Mouse (Mus musculus): ENCODE measurements at regions not wholly inside any gene's neighbourhood (a gene's known extent, or its start where the extent isn't known, plus 50 kb on each side); places are given as distances from the start of the nearest gene placed in this dataset.
A peak's percentile ranks its signal among the peaks of the same experiment; 100 is the strongest.

DNA sequence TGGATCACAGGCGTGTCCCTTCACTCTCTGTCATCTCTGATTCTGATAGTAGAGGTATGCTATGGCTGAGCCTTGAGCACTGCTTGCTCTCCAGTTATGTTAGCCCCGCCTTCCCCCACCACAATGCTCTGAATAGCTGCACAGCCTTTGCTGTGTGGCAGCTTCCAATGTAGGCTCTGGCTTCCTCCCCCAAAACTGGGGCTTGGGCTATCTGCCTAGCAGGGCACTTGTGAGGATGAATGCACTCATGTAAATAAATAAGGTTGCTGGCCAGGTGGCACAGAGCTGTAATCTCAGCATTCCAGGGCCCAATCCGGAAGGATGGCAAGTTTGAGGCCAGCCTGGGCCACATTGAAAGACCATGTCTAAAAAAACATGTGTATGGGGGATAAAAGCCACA, 103.6 kb upstream of the Sdk1 start:
- DNase-seq (ENCODE audit: low spot score), result no peak

DNA sequence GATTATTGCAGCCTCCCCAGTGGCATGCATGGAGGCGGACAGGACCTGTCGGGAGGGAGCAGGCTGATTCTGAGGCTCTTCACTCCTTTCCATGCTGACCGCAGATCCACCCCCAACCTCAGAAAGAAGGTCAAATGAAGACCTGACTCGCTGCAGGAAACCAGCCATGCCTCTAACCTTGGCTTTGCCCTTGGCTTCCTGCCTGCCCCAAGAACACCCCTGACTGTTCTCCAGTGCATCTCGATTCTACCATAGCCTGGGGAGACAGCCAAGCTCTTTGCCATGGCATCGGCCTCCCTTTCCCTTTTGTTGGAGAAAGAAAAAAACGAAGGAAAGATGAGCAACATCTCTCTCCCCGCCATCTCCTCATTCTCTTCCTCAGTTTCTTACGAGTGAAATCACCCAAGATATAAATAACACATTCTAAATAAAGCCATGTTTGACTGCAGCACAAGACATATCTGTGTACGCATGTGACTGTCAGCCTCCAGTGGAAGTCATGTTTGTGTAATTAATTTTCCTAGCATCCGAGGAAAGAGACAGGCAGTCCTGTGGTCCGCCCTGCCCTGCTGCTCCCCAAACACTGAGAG, 102.4 kb upstream of the Sdk1 start:
- DNase-seq (ENCODE audit: low spot score), result peak; percentile 81

DNA sequence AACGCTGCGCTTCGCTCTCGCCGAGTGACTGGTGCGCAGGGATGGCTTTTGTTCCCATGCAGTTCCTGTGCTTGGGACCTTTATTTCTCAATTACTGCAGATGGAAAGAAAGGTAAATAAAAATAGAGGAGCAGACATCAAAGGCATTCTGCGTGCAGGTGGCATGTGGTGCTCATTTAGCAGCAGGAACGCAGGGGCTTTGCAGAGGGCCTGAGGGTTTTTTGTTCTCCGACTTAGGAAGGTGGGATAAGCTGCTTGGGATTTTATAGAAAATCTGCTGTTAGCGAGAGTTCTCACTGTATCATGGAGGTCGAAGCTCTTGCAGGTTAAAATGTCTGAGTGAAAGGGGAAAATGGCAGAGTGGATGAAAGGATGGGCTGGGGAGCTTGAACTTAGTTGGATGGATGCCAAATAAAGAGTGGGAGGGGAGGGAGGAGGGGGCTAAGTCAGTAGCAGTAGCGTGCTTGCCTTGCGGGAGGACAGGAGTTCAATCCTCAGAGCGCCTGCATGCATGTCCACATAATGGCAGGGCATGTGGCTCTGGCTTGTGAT, 101.9 kb upstream of the Sdk1 start:
- DNase-seq (ENCODE audit: low spot score), result no peak

DNA sequence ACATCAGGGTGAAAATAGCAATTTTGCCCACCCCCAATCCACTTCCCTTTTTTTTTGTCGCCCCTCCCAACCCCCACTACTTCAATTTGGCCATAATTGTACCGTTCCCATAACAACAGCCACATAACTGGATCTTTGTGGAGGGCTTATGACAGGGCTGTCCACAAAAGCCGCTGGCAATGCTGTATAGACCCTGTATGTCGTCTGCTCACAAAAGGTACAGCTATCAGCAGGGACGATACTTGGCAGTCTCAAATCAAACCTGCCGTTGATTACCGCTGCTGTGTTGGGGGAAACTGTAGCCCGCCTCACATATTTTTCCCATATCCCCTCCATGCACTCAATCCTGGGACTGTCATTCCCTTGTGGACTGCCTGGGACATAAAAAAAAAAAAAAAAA, 80.9 kb upstream of the Sdk1 start:
- no peak for DNase-seq (ENCODE audit: low spot score)

DNA sequence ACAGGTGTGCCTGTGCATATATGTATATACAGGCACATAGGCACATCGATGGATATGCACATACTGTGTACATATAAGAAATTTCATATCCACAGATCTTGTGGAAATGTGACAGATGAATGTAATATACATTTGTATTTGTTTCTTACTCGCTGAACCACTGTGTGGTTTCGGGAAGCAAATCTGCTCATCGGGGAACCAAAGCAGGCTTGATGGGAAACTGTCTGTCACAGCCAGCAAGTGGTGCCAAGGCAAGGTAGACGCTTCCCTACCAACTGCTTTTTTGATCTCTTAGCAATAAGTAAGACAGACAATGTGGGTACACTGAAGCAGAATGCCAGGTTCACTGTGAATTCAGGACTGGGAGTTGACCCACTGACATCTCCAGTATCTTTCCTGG, 80.3 kb upstream of the Sdk1 start:
- no peak for DNase-seq (ENCODE audit: low spot score)

DNA sequence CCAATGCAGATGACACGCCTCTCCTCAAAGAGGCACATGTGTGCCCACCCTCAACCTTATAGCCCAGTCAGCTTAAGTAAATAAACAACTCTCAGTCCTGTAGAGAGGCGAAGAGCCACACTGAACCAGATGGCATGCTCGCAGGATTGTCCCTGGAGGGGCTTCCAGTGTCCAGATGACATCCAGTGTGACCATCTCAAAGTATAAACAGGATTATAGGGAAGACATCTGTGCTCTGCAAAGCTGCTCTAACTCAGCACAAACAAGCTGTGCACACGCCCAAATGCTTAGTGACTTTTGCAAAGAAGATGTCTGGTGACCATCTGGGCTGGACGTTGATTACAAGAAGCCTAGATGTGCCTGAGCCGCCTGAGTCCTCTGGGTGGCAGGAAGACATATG, 58.8 kb upstream of the Sdk1 start:
- no peak for DNase-seq (ENCODE audit: low spot score)

DNA sequence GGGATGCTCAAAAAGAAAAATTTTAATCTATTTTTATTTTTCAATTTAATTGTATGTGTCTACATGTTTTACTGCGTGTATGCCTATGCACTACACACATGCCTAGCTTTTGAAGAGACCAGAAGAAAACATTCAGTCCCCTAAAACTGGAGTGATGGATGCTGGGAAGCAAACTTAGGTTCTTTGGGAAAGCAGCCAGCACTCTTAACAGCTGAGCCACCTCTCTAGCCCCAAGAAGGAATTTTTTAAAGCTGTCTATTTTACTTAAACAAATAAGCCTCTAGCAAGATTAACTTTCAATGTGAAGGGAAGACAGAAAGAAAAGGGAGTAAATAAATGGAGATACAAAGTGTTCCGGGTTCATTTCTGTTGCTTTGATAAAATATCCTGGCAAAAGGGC, 52.3 kb upstream of the Sdk1 start:
- DNase-seq (ENCODE audit: low spot score), result no peak
